Mouse (Mus musculus): ENCODE results near the gene Rsl1. TPM values are rescaled to one million over a fixed set of nuclear protein-coding genes. Genes with fewer than 3 reads are reported as not detected.

Rsl1 gene
- polyA plus RNA-seq, 1 experiment from 2014 or later = 6.1 TPM

DNA sequence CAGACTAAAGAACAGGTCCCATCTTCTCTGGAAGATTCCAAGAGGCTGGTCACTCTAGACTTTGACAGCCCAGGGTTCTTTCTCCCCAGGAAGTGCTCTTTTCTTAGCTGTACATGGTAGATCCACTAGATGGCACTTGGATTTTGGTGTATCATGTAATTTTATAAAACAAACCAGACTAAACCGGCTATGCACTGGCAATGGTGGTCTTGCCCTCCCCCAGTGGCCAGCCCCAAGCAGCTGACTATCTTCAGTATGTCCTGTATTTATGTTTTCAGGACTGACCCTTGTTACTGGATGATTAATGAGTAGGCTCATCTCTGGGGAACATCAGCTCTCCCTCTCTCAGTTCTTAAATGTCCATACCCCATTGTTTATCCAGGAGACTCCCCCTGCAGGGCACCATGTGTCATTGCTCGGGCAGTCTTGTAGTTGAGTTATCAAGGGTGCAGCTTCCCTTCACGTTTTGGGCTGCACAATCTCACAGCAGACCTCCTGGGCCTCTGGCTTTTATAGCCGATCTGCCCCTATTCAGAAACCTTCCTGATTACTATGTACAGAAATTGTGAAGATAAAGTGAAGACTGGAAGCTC lies 41.1 kb downstream of the Rsl1 start:
- no peaks in the 10 kb centered on the region for H3K9me3 ChIP-seq (replicated peaks; ENCODE audit: control insufficient read depth, low read length)
- no peaks in the 10 kb centered on the region for H3K36me3 ChIP-seq (ENCODE audit: control insufficient read depth, insufficient read depth, low read length)
- 57% methylated on average over 4 of the region's 4 CpGs for WGBS
- ATAC-seq (no peak), DNase-seq (ENCODE audit: low spot score) (no peak)
- no peaks in the 10 kb centered on the region for H3K27me3 ChIP-seq (replicated peaks; ENCODE audit: control insufficient read depth, insufficient read depth, low read length)
- no peak overlapping the region for H3K27ac ChIP-seq (ENCODE audit: low read depth, low read length)
- H3K9ac ChIP-seq (ENCODE audit: low read length) = no peak overlapping the region
- no peak overlapping the region for H3K4me2 ChIP-seq (ENCODE audit: low read length)
- H3K4me3 ChIP-seq (ENCODE audit: low read depth, low read length) = no peak overlapping the region
- H3K4me1 ChIP-seq (ENCODE audit: control insufficient read depth, insufficient read depth, low read length) = no peaks in the 10 kb centered on the region

Other genes with a start within 250 kb of the Rsl1 start
- gene Zfp712, start 112.0 kb upstream of the Rsl1 start, polyA plus RNA-seq (2014; fragmentation: Nextera tagmentation; extraction: Ambion mirVana) = 9.6 and 10.1 TPM in 2 replicates
- gene Zfp708, start 75.2 kb upstream of the Rsl1 start, polyA plus RNA-seq (2014; fragmentation: Nextera tagmentation; extraction: Ambion mirVana) = 13.7 and 14.2 TPM in 2 replicates
- 1.6 and 2.2 TPM in 2 replicates for gene Gm28557, start 64.6 kb upstream of the Rsl1 start, polyA plus RNA-seq (2014; fragmentation: Nextera tagmentation; extraction: Ambion mirVana)
- not detected in 2 replicates for gene Rslcan18, start 56.9 kb upstream of the Rsl1 start, polyA plus RNA-seq (2014; fragmentation: Nextera tagmentation; extraction: Ambion mirVana)
- 3.9 and 4.8 TPM in 2 replicates for gene Zfp759, start 51.5 kb upstream of the Rsl1 start, polyA plus RNA-seq (2014; fragmentation: Nextera tagmentation; extraction: Ambion mirVana)
- gene Zfp455, start 21.3 kb downstream of the Rsl1 start, polyA plus RNA-seq (2014; fragmentation: Nextera tagmentation; extraction: Ambion mirVana) = 1.1 and 2.7 TPM in 2 replicates
- 4.4 and 6.5 TPM in 2 replicates for gene Zfp458, start 105.3 kb downstream of the Rsl1 start, polyA plus RNA-seq (2014; fragmentation: Nextera tagmentation; extraction: Ambion mirVana)
- gene Zfp457, start 133.3 kb downstream of the Rsl1 start, polyA plus RNA-seq (2014; fragmentation: Nextera tagmentation; extraction: Ambion mirVana) = 0.34 and 1.1 TPM in 2 replicates
- gene Zfp595, start 159.4 kb downstream of the Rsl1 start, polyA plus RNA-seq (2014; fragmentation: Nextera tagmentation; extraction: Ambion mirVana) = 2.0 and 2.1 TPM in 2 replicates
- 0.67 TPM in 1 of 2 replicates, not detected in the other for gene Gm28044, start 187.4 kb downstream of the Rsl1 start, polyA plus RNA-seq (2014; fragmentation: Nextera tagmentation; extraction: Ambion mirVana)
- 0.88 TPM in 2 replicates for gene Zfp953, start 187.4 kb downstream of the Rsl1 start, polyA plus RNA-seq (2014; fragmentation: Nextera tagmentation; extraction: Ambion mirVana)
- not detected in 2 replicates for gene Gm28041, start 202.6 kb downstream of the Rsl1 start, polyA plus RNA-seq (2014; fragmentation: Nextera tagmentation; extraction: Ambion mirVana)
- gene Zfp456, start 202.6 kb downstream of the Rsl1 start, polyA plus RNA-seq (2014; fragmentation: Nextera tagmentation; extraction: Ambion mirVana) = 0.61 and 1.1 TPM in 2 replicates
- 3.3 and 4.6 TPM in 2 replicates for gene Zfp429, start 226.6 kb downstream of the Rsl1 start, polyA plus RNA-seq (2014; fragmentation: Nextera tagmentation; extraction: Ambion mirVana)
- gene Zfp459, start 248.2 kb downstream of the Rsl1 start, polyA plus RNA-seq (2014; fragmentation: Nextera tagmentation; extraction: Ambion mirVana) = 0.34 and 0.72 TPM in 2 replicates